9 mouse cellular contexts compared by ENCODE assay signal in the genomic region with DNA sequence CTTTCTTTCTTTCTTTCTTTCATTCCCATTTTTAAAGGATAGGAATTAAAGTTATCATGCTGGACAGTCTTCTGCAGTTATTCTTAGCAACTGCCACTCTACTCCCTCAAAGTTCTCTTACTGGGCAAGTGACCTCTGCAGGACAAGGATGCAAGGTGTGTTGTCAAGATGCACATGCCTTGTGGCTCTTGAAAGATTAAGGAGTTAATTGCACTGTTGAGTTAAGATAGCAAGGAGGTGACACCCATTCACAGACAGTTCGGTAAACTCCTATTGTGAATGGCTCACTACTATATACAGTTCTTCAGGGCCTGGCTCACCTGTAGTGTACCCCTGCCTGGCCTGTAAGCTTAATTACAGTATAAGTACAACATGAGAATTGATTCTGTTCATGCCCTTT. TPM values are rescaled to one million over a fixed set of nuclear protein-coding genes. Genes with fewer than 3 reads are reported as not detected.
DNase-seq lines count a peak whose midpoint lies in the region; ATAC-seq and TF ChIP-seq lines count a peak whose summit lies in the region.
"Had no signal": no experiment of that assay in that cellular context is flagged by ENCODE, and none has a peak within 500 bp of the region (broad histone marks: within the 10 kb centered on the region; RNA-seq: fewer than 3 reads in every experiment).

No protein-coding gene starts in this region.

- ATAC-seq in heart, embryonic 13.5 days (ENCODE audit: extremely low read depth, insufficient number of reproducible peaks, low FRiP score, low TSS enrichment) = no peak
- ATAC-seq in hindbrain, postnatal 0 days = no peak
- no peak for ATAC-seq in midbrain, embryonic 14.5 days (ENCODE audit: low FRiP score, low TSS enrichment)

- H3K27me3 ChIP-seq in heart, embryonic 13.5 days (replicated peaks) = no peaks in the 10 kb centered on the region
- H3K27me3 ChIP-seq in hindbrain, postnatal 0 days (ENCODE audit: insufficient read depth, low read length) = no peaks in the 10 kb centered on the region
- no peaks in the 10 kb centered on the region for H3K27me3 ChIP-seq in midbrain, embryonic 14.5 days (ENCODE audit: control insufficient read depth, insufficient read depth, low read length)

- H3K4me1 ChIP-seq in heart, embryonic 13.5 days = peaks cover 56% of the 10 kb centered on the region
- H3K4me1 ChIP-seq in cortical plate, adult 2 months (ENCODE audit: control insufficient read depth, insufficient read depth, low read length) = peaks cover 5% of the 10 kb centered on the region; the same call in 1 of the 2 replicates
- H3K4me1 ChIP-seq in hindbrain, postnatal 0 days (ENCODE audit: insufficient read depth, low read length) = peaks cover 11% of the 10 kb centered on the region
- H3K4me1 ChIP-seq in midbrain, embryonic 14.5 days (ENCODE audit: control insufficient read depth, insufficient read depth, low read length) = peaks cover 26% of the 10 kb centered on the region

- WGBS in heart, embryonic 13.5 days = 7% methylated on average over 1 of the region's 1 CpGs
- 41% methylated on average over 1 of the region's 1 CpGs for WGBS in hindbrain, postnatal 0 days
- 45% methylated on average over 1 of the region's 1 CpGs for WGBS in midbrain, embryonic 14.5 days

- peak overlapping the region; percentile 97 for H3K4me3 ChIP-seq in heart, embryonic 13.5 days
- H3K4me3 ChIP-seq in cortical plate, adult 2 months (ENCODE audit: insufficient read depth, low read length) = peak overlapping the region; percentile 62; the same call in 1 of the 2 replicates
- H3K4me3 ChIP-seq in hindbrain, postnatal 0 days (ENCODE audit: low read length) = peak overlapping the region; percentile 85
- peak overlapping the region; percentile 95 for H3K4me3 ChIP-seq in midbrain, embryonic 14.5 days (replicated peaks; ENCODE audit: low read depth, low read length)

- H3K36me3 ChIP-seq in heart, embryonic 13.5 days = peaks cover 16% of the 10 kb centered on the region
- no peaks in the 10 kb centered on the region for H3K36me3 ChIP-seq in hindbrain, postnatal 0 days (ENCODE audit: insufficient read depth, low read length)
- 0 out of 2 replicates have a peak, but pooled peaks cover 1% of the 10 kb centered on the region for H3K36me3 ChIP-seq in midbrain, embryonic 14.5 days (ENCODE audit: control insufficient read depth, insufficient read depth, low read length)

- H3K4me2 ChIP-seq in heart, embryonic 13.5 days = peak overlapping the region; percentile 77
- H3K4me2 ChIP-seq in hindbrain, postnatal 0 days (ENCODE audit: low read depth, low read length) = peak overlapping the region; percentile 84
- peak overlapping the region; percentile 77 for H3K4me2 ChIP-seq in midbrain, embryonic 14.5 days (ENCODE audit: low read length)

- H3K9me3 ChIP-seq in heart, embryonic 13.5 days = no peaks in the 10 kb centered on the region
- H3K9me3 ChIP-seq in hindbrain, postnatal 0 days (ENCODE audit: low read length) = no peaks in the 10 kb centered on the region
- no peaks in the 10 kb centered on the region for H3K9me3 ChIP-seq in midbrain, embryonic 14.5 days (ENCODE audit: control insufficient read depth, low read length)

- DNase-seq in heart, postnatal 4 days = no peak
- no peak for DNase-seq in hindbrain, postnatal 0 days (ENCODE audit: low spot score)
- no peak for DNase-seq in midbrain, embryonic 14.5 days
- no peak for DNase-seq in spleen, adult 18-20 months
- no peak for DNase-seq in spleen, adult 12 weeks (ENCODE audit: low spot score)
- DNase-seq in cerebellum, postnatal 14 days = no peak
- DNase-seq: kidney, postnatal 10 days had no signal

- peak overlapping the region; percentile 99 for H3K9ac ChIP-seq in heart, embryonic 13.5 days
- peak overlapping the region; percentile 96 for H3K9ac ChIP-seq in hindbrain, postnatal 0 days (replicated peaks; ENCODE audit: low read length)
- H3K9ac ChIP-seq in midbrain, embryonic 14.5 days (replicated peaks; ENCODE audit: low read length) = peak overlapping the region; percentile 95; the same call in 1 of the 2 replicates

- H3K27ac ChIP-seq in heart, embryonic 13.5 days (replicated peaks) = peak overlapping the region; percentile 48
- no peak overlapping the region for H3K27ac ChIP-seq in cortical plate, adult 2 months (ENCODE audit: insufficient read depth, low read length)
- no peak overlapping the region for H3K27ac ChIP-seq in hindbrain, postnatal 0 days
- no peak overlapping the region for H3K27ac ChIP-seq in midbrain, embryonic 14.5 days (replicated peaks; ENCODE audit: low read depth, low read length)

- TF ChIP-seq POLR2A in cortical plate, adult 2 months (IDR thresholded peaks at IDR 0.05; ENCODE audit: extremely low read depth, insufficient read depth, low read length) = no peak

- no peak for TF ChIP-seq CTCF in cortical plate, adult 2 months (IDR thresholded peaks at IDR 0.05; ENCODE audit: extremely low read depth, insufficient read depth, low read length)
- no peak for TF ChIP-seq CTCF in hindbrain, postnatal 0 days (IDR thresholded peaks at IDR 0.05; ENCODE audit: low read depth)

RNA-seq across cellular contexts. Expression of a gene that starts 1.6 kb away (rescaled TPM):
- 262 and 285 TPM in 2 replicates for polyA plus RNA-seq in heart, embryonic 13.5 days (2015; fragmentation: Nextera tagmentation; extraction: Ambion mirVana)
- total RNA-seq in heart, postnatal 4 days (2021) = 100 to 1,000 TPM; 322 to 335 TPM
- polyA plus RNA-seq in cortical plate, adult 2 months (2012; rRNA removed) = 229 and 257 TPM in 2 replicates
- 174 and 197 TPM in 2 replicates for total RNA-seq in hindbrain, postnatal 0 days (2014; rRNA removed)
- 254 and 259 TPM in 2 replicates for polyA plus RNA-seq in hindbrain, postnatal 0 days (2015; fragmentation: Nextera tagmentation; extraction: Ambion mirVana)
- 181 and 232 TPM in 2 replicates for polyA plus RNA-seq in midbrain, embryonic 14.5 days (2014; fragmentation: Nextera tagmentation; extraction: Ambion mirVana)

RNA-seq across cellular contexts. Expression of a gene that starts 30.4 kb away (rescaled TPM):
- polyA plus RNA-seq in heart, embryonic 13.5 days (2015; fragmentation: Nextera tagmentation; extraction: Ambion mirVana) = not detected in 2 replicates
- not detected for total RNA-seq in heart, postnatal 4 days (2021)
- 0.53 and 0.71 TPM in 2 replicates for polyA plus RNA-seq in cortical plate, adult 2 months (2012; rRNA removed)
- total RNA-seq in hindbrain, postnatal 0 days (2014; rRNA removed) = 0.47 TPM in 1 of 2 replicates, not detected in the other
- polyA plus RNA-seq in hindbrain, postnatal 0 days (2015; fragmentation: Nextera tagmentation; extraction: Ambion mirVana) = 1.2 and 1.5 TPM in 2 replicates
- polyA plus RNA-seq in midbrain, embryonic 14.5 days (2014; fragmentation: Nextera tagmentation; extraction: Ambion mirVana) = 0.32 and 0.77 TPM in 2 replicates

RNA-seq across cellular contexts. Expression of a gene that starts 31.7 kb away (rescaled TPM):
- 2.5 and 2.7 TPM in 2 replicates for polyA plus RNA-seq in heart, embryonic 13.5 days (2015; fragmentation: Nextera tagmentation; extraction: Ambion mirVana)
- 10 to 100 TPM; 19.6 to 20.2 TPM for total RNA-seq in heart, postnatal 4 days (2021)
- polyA plus RNA-seq in cortical plate, adult 2 months (2012; rRNA removed) = 5.7 and 6.3 TPM in 2 replicates
- total RNA-seq in hindbrain, postnatal 0 days (2014; rRNA removed) = 11.6 and 13.9 TPM in 2 replicates
- 1.6 and 1.8 TPM in 2 replicates for polyA plus RNA-seq in hindbrain, postnatal 0 days (2015; fragmentation: Nextera tagmentation; extraction: Ambion mirVana)
- 5.6 and 5.9 TPM in 2 replicates for polyA plus RNA-seq in midbrain, embryonic 14.5 days (2014; fragmentation: Nextera tagmentation; extraction: Ambion mirVana)

RNA-seq across cellular contexts. Expression of a gene that starts 52.9 kb away (rescaled TPM):
- polyA plus RNA-seq in heart, embryonic 13.5 days (2015; fragmentation: Nextera tagmentation; extraction: Ambion mirVana) = 232 and 238 TPM in 2 replicates
- 100 to 1,000 TPM; 191 to 216 TPM for total RNA-seq in heart, postnatal 4 days (2021)
- 227 and 311 TPM in 2 replicates for polyA plus RNA-seq in cortical plate, adult 2 months (2012; rRNA removed)
- 171 and 176 TPM in 2 replicates for total RNA-seq in hindbrain, postnatal 0 days (2014; rRNA removed)
- polyA plus RNA-seq in hindbrain, postnatal 0 days (2015; fragmentation: Nextera tagmentation; extraction: Ambion mirVana) = 244 and 249 TPM in 2 replicates
- 539 and 584 TPM in 2 replicates for polyA plus RNA-seq in midbrain, embryonic 14.5 days (2014; fragmentation: Nextera tagmentation; extraction: Ambion mirVana)
